Mouse (Mus musculus) duodenum, adult 2 months (tissue): ENCODE results near the gene Map7. TPM values are rescaled to one million over a fixed set of nuclear protein-coding genes. Genes with fewer than 3 reads are reported as not detected.

Source experiments
- polyA plus RNA-seq: library from polyadenylated mRNA; depleted of rRNA; stranded (reverse); fragments of >200 nt; gene quantifications from 2 replicates; pipeline ENCODE4 v1.2.3, GENCODE M21; 2012; ENCODE audit warnings: low replicate concordance; rRNA removed

Gene Map7
- polyA plus RNA-seq, result 34.0 and 37.0 TPM in 2 replicates

GRCm38 (mm10) chr10:20148130-20148772, at the start of gene Map7:
Gene Map7 (plus strand): TSS chr10:20148471.

GRCm38 (mm10) chr10:20311918-20312735, 163.9 kb downstream of the Map7 start, which contains the start of gene Bclaf1:
Gene Bclaf1 (plus strand): TSS chr10:20312469.

Other genes starting within 250 kb of the Map7 start
- gene Pex7, start 240.8 kb upstream of the Map7 start, polyA plus RNA-seq, result 59.6 and 72.7 TPM in 2 replicates
- 1.4 and 1.8 TPM in 2 replicates for gene Map3k5, start 214.0 kb upstream of the Map7 start, polyA plus RNA-seq
- 1.9 and 2.5 TPM in 2 replicates for gene Bclaf1, start 164.0 kb downstream of the Map7 start, polyA plus RNA-seq
- 0.33 and 0.96 TPM in 2 replicates for gene Mtfr2, start 199.3 kb downstream of the Map7 start, polyA plus RNA-seq